Mouse (Mus musculus) hindbrain, embryonic 10.5 days (tissue): Measurements from ENCODE around the gene Zdhhc9. TPM values are rescaled to one million over a fixed set of nuclear protein-coding genes. Genes with fewer than 3 reads are reported as not detected.

Experiments used
- DNase-seq: peaks from one replicate; pipeline ENCODE4 v3.0.0-alpha.2; 2017; ENCODE audit warnings: low spot score
- H3K27ac ChIP-seq: fragments of 300-500 bp; sonication (generic); 2 replicates; pipeline ENCODE4 v1.5.1; 2016; ENCODE audit warnings: mild to moderate bottlenecking, moderate library complexity
- H3K27me3 ChIP-seq: fragments of 300-500 bp; sonication (generic); 2 replicates; pipeline ENCODE4 v1.6.1; 2016; ENCODE audit warnings: mild to moderate bottlenecking; ENCODE audit not compliant: poor library complexity, insufficient read depth, severe bottlenecking
- H3K36me3 ChIP-seq: fragments of 300-500 bp; sonication (generic); 2 replicates; pipeline ENCODE4 v1.6.1; 2016; ENCODE audit warnings: mild to moderate bottlenecking, moderate library complexity
- H3K4me1 ChIP-seq: fragments of 300-500 bp; sonication (generic); replicated peaks from 2 replicates; pipeline ENCODE4 v1.6.1; 2016; ENCODE audit warnings: mild to moderate bottlenecking
- H3K4me3 ChIP-seq: fragments of 300-500 bp; sonication (generic); 2 replicates; pipeline ENCODE4 v1.5.1; 2016; ENCODE audit warnings: mild to moderate bottlenecking, moderate library complexity
- H3K9me3 ChIP-seq: fragments of 300-500 bp; sonication (generic); 2 replicates; pipeline ENCODE4 v1.6.1; 2016; ENCODE audit warnings: mild to moderate bottlenecking, moderate library complexity
- WGBS: fragments of 180-500 bp; shearing (Covaris S2); methylation state at CpG from one replicate; pipeline ENCODE4 v1.1.7; 2016; 5-methylcytosine and 5-hydroxymethylcytosine counted together
- polyA plus RNA-seq: library from polyadenylated mRNA; unstranded; fragments of >200 nt; fragmentation: Nextera tagmentation; extraction: Ambion mirVana; gene quantifications from 2 replicates; pipeline ENCODE4 v1.2.1, GENCODE M21; 2016

Zdhhc9 gene
- polyA plus RNA-seq, 1 experiment from 2014 or later = 3.9 TPM

DNA sequence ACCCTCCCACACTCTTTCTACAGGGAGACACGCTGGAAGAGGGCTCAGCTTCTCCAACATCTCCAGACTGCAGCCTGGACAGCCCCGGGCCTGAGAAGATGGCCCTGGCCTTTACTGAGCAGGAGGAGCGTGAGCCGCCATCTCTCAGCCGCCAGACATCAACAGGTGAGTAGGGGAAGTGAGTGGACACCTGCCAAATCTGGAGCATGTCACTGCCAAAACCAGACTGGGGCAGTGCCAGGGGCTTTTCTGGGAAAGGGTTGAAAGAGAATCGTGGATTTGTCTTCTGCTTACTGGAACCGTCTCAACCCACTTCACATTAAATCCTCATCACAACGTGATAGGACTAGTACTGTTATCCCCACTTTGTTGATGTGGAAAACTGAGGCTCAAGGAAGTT is 51.3 kb downstream of the Zdhhc9 start:
- H3K9me3 ChIP-seq = no peaks in the 10 kb centered on the region
- H3K4me1 ChIP-seq = no peaks in the 10 kb centered on the region
- no peaks in the 10 kb centered on the region for H3K36me3 ChIP-seq
- no peak for DNase-seq
- H3K27me3 ChIP-seq = 0 out of 2 replicates have a peak, but pooled peaks cover 2% of the 10 kb centered on the region
- H3K27ac ChIP-seq = no peak overlapping the region
- 92% methylated on average over 8 of the region's 8 CpGs for WGBS
- no peak overlapping the region for H3K4me3 ChIP-seq

DNA sequence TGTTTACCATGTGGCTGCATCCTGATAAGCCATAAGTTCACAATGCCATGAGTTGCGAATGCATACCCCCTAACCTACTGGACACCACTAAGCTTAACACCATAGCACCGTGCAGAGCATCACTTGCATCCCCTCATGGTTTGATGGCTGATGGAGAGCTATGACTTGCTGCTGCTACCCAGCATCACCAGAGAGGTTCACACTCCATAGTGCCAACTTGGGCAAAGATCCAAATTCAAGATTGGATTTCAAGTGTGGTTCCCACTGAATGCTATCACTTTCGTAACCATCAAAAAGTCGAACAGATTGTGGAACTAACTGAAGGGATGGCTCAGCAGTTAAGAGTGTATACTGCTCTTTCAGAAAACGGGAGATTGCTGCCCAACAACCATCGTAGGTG is 53.2 kb downstream of the Zdhhc9 start:
- no peak for DNase-seq
- WGBS = 88% methylated on average over 6 of the region's 6 CpGs
- no peaks in the 10 kb centered on the region for H3K9me3 ChIP-seq
- H3K27me3 ChIP-seq = 0 out of 2 replicates have a peak, but pooled peaks cover 2% of the 10 kb centered on the region
- no peaks in the 10 kb centered on the region for H3K36me3 ChIP-seq
- H3K4me1 ChIP-seq = no peaks in the 10 kb centered on the region
- H3K4me3 ChIP-seq = no peak overlapping the region
- H3K27ac ChIP-seq = no peak overlapping the region

DNA sequence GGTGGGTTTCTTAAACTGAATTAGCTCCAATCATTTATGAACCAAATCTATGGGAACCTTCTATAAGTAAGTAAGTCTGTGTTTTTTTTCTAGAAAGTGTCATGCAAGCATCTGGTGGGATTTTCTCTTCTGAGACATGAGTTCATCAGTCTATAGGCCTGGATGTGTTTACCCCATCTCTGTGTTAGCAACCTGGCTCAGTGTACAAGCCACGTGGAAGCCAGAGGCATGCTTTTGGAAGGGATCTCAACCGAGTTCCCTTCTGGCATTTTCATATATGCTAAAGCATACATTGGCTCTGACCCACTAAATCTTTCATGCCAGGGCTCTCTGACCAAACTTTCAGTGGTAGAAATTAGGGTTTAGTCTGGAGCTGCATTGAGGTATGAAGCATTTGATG is 54.7 kb downstream of the Zdhhc9 start:
- H3K27ac ChIP-seq = no peak overlapping the region
- H3K27me3 ChIP-seq = 0 out of 2 replicates have a peak, but pooled peaks cover 2% of the 10 kb centered on the region
- no peaks in the 10 kb centered on the region for H3K9me3 ChIP-seq
- H3K36me3 ChIP-seq = no peaks in the 10 kb centered on the region
- WGBS = 76% methylated on average over 2 of the region's 2 CpGs
- H3K4me3 ChIP-seq = no peak overlapping the region
- H3K4me1 ChIP-seq = no peaks in the 10 kb centered on the region
- no peak for DNase-seq

DNA sequence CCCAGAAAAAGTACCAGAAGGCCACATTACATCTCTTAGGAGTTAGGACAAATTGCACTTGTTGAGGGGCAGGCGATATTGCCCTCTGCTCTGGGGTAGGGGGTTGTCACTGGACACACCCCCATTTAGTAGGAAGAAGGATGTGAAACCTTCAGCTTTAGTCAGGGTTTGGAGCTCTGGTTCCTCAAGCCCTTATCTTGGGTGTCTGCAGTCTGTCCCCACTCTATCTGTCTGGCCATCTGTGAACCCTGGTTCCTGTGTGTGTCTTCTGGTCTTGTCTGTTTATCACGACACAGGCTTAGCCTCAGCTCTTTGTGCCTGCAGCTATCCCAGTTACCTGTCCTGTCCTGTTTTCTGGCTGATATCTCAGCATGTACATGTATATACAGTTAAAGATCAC is 55.3 kb downstream of the Zdhhc9 start:
- no peak for DNase-seq
- H3K36me3 ChIP-seq = no peaks in the 10 kb centered on the region
- H3K4me3 ChIP-seq = no peak overlapping the region
- no peaks in the 10 kb centered on the region for H3K9me3 ChIP-seq
- no peaks in the 10 kb centered on the region for H3K4me1 ChIP-seq
- 80% methylated on average over 2 of the region's 2 CpGs for WGBS
- 0 out of 2 replicates have a peak, but pooled peaks cover 2% of the 10 kb centered on the region for H3K27me3 ChIP-seq
- no peak overlapping the region for H3K27ac ChIP-seq

DNA sequence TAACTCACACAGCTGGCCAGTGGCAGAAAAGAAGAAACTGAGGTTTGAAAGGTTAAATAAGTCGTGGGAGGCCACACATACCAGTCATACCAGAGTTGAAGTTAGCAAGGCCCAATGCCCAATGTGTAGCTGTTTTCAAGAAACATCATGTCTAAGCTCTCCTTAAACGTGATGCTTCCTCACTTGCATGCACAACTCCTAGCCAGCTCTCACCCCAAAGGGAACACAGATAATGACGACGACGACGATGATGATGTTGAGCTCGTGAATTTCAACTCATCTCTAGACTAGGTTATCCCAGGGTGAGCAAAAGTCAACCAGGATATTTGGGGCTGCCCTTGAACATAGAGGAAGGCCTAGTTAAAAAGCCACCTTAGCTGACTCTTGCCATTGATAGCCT is 56.6 kb downstream of the Zdhhc9 start:
- H3K9me3 ChIP-seq = no peaks in the 10 kb centered on the region
- 78% methylated on average over 7 of the region's 7 CpGs for WGBS
- no peak for DNase-seq
- no peaks in the 10 kb centered on the region for H3K4me1 ChIP-seq
- no peak overlapping the region for H3K4me3 ChIP-seq
- H3K27me3 ChIP-seq = 0 out of 2 replicates have a peak, but pooled peaks cover 2% of the 10 kb centered on the region
- no peaks in the 10 kb centered on the region for H3K36me3 ChIP-seq
- no peak overlapping the region for H3K27ac ChIP-seq

DNA sequence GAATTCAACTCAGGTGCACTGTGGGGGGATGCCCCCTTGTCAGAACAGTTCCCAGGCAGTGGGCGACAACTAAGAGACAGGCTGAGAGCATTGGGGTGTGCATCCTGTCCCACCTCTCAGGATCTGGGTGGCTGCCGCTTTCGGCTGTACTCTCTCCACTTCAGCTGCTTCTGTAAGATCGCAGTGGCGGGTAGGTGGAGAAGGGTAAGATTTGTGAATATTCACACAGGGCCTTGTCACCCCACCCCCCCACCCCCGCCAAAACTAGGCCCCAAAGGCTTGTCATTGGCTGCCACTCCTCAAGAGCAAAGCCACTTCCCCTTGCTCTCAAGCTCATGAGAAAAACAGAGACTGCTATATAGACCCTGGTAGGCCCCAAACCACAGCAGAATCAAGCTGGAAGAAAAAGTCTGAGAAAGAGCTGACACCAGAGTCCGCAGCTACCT is 60.9 kb downstream of the Zdhhc9 start:
- DNase-seq = no peak
- no peaks in the 10 kb centered on the region for H3K27me3 ChIP-seq
- WGBS = 85% methylated on average over 7 of the region's 7 CpGs

DNA sequence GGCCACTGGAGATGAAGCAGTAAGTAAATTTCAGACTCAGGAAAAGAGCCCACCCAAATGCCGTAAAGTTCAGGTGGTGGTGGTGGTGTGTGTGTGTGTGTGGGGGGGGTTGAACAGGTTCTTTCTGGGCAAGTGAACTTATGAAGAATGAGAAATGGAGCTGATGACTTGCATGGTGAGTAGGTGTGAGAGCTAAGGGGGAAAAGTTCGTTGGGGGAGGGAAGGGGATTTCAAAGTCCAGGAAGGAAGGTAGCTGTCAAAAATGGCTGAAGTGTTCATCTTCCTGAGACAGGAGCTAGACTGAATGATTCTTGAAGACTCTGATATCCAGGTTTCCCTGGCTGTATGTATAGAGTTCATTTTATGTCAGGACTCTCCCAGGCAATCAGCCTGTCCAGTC is 61.5 kb downstream of the Zdhhc9 start:
- Histone ChIP-seq H3K9me3 (no peaks in the 10 kb centered on the region), H3K4me1 (peaks cover 4% of the 10 kb centered on the region; the same call in 1 of the 2 replicates), H3K27ac (no peak overlapping the region), H3K4me3 (no peak overlapping the region), H3K27me3 (no peaks in the 10 kb centered on the region), H3K36me3 (no peaks in the 10 kb centered on the region)
- 87% methylated on average over 2 of the region's 2 CpGs for WGBS
- DNase-seq = no peak

More for the DNA sequence above, 60.9 kb downstream of the Zdhhc9 start:
- Histone ChIP-seq H3K9me3 (no peaks in the 10 kb centered on the region), H3K4me3 (no peak overlapping the region), H3K36me3 (no peaks in the 10 kb centered on the region), H3K27ac (no peak overlapping the region), H3K4me1 (peaks cover 4% of the 10 kb centered on the region; the same call in 1 of the 2 replicates)

DNA sequence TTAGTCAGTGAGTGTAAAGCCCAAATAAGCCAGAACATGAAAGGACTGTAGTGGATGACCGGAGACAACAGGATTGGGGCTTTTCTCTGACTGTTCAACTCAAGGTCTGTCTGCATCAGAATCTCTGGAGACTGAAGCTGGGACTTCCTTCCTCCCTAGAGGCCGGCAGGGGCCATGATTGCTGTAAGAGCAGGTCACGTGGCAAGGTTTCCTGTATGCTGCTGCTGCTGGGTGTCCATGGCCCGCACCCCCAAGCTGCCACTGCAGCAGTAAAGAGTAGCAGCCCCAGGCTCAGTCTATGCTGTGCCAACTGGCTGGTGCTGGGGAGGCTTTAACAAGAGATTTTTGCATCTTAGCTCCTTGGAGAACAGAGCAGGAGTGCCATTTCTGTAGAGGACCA is 62.4 kb downstream of the Zdhhc9 start, which contains the start of gene Sash3:
Gene Sash3, plus strand, starts transcription at position 175 of the 400 bp plus-strand sequence.
- Histone ChIP-seq H3K9me3 (no peaks in the 10 kb centered on the region), H3K4me1 (peaks cover 4% of the 10 kb centered on the region; the same call in 1 of the 2 replicates), H3K36me3 (no peaks in the 10 kb centered on the region), H3K4me3 (no peak within 1 kb of the TSS), H3K27ac (no peak within 1 kb of the TSS), H3K27me3 (no peaks in the 10 kb centered on the region)
- 88% methylated on average over 4 of the region's 4 CpGs for WGBS
- DNase-seq = no peak

DNA sequence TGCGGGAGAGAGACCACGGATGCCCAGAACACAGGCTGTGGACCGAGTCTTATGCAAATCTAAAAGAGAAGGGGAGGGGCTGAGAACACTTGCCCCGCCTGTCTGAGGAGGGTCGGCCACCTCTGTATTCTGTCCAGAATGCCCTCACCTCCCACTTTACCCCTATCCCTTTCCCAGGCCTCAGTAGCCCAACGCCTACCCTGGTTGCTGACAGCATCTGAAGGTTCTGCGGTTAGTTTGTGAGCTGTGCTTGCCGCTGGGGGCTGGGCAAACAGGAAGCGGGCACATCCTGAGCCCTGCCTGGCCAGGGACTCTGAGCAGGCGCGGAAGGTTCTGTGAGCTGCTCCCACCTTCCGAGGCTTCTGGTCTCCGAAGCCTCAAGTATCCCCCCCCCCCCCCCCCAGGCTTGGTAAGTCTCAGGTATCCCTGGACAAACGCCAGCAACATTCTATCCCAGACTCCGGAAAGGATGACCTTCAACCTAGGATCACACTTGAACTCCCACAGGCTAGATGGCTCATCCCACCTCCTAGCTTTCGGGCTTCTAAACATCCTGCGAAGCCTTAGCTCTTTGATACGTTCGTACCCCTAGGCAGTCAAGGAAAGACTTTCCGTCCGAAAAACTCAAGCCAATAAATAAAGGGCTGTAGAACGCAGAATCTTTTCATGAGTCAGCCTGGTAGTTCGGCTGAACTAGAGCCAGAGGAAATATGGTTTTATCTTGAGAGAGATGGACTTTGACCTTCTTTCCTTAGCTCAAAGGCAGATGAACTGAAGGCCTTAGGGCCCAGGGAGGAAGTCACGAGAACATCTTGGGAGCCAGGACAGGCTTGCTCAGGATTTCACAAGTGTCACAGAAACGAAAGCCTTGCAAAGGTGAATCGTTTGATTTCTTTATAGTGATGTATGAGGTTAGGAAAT is 65.0 kb downstream of the Zdhhc9 start:
- peak overlapping the region; percentile 53; the same call in 1 of the 2 replicates for H3K27ac ChIP-seq
- 61% methylated on average over 26 of the region's 26 CpGs for WGBS
- peak overlapping the region; percentile 33 for H3K4me3 ChIP-seq
- no peaks in the 10 kb centered on the region for H3K36me3 ChIP-seq
- peaks cover 15% of the 10 kb centered on the region for H3K4me1 ChIP-seq
- H3K27me3 ChIP-seq = no peaks in the 10 kb centered on the region
- DNase-seq = no peak
- no peaks in the 10 kb centered on the region for H3K9me3 ChIP-seq

DNA sequence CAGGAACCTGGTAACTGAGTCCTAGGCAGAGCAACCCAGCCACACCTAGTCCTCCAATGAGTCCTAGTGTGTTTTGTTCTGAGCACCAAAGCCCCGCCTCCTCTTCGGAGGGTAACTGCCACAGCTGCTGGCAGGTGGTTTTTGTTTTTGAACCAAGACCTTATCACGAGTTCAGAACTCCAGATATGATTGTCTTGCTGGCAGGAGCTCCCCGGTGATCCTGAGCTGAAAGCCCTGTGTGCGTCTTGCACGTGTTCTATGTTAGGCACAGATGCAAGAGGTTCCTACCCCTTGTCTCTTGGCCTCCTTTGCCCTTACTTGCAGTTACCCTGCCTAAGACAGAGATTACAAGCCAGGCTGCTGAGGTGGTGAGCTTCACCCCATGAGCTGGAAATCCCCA is 67.2 kb downstream of the Zdhhc9 start:
- Histone ChIP-seq H3K36me3 (no peaks in the 10 kb centered on the region), H3K4me3 (no peak overlapping the region), H3K9me3 (no peaks in the 10 kb centered on the region), H3K27ac (no peak overlapping the region), H3K4me1 (peaks cover 19% of the 10 kb centered on the region), H3K27me3 (no peaks in the 10 kb centered on the region; the same call in 1 of the 2 replicates)
- DNase-seq = no peak
- WGBS = 74% methylated on average over 6 of the region's 6 CpGs

DNA sequence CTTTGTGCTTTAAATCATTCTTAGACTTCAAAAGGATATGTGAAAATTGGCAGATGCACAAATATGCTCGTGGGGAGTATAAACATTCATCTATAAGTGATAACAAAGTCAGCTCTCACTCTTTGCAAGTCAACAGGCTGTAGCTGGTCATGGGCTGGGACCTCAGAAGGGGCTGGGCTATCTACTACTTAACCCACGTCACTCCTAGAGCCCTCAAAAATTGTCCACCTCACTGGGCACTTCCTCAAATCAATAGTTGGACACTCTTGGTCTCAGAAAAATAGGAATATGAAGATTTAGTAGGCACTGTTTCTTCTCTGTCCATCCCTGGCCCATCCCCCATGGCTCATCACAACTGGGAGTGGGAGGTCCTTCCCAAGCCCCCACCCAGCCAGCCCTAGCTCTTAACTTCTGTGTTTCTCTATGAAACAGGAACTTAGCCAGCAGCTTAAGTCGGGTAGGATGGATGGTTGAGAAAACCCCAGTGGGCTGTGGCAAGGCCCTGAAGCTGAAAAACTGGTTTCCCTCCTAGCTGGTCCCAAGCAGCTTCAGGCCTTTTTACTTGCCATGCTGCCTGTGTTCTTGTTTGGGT is 68.3 kb downstream of the Zdhhc9 start:
- DNase-seq = no peak
- Histone ChIP-seq H3K4me1 (peaks cover 19% of the 10 kb centered on the region), H3K4me3 (no peak overlapping the region), H3K36me3 (no peaks in the 10 kb centered on the region), H3K9me3 (no peaks in the 10 kb centered on the region), H3K27me3 (no peaks in the 10 kb centered on the region; the same call in 1 of the 2 replicates), H3K27ac (no peak overlapping the region)
- 69% methylated on average over 3 of the region's 3 CpGs for WGBS

DNA sequence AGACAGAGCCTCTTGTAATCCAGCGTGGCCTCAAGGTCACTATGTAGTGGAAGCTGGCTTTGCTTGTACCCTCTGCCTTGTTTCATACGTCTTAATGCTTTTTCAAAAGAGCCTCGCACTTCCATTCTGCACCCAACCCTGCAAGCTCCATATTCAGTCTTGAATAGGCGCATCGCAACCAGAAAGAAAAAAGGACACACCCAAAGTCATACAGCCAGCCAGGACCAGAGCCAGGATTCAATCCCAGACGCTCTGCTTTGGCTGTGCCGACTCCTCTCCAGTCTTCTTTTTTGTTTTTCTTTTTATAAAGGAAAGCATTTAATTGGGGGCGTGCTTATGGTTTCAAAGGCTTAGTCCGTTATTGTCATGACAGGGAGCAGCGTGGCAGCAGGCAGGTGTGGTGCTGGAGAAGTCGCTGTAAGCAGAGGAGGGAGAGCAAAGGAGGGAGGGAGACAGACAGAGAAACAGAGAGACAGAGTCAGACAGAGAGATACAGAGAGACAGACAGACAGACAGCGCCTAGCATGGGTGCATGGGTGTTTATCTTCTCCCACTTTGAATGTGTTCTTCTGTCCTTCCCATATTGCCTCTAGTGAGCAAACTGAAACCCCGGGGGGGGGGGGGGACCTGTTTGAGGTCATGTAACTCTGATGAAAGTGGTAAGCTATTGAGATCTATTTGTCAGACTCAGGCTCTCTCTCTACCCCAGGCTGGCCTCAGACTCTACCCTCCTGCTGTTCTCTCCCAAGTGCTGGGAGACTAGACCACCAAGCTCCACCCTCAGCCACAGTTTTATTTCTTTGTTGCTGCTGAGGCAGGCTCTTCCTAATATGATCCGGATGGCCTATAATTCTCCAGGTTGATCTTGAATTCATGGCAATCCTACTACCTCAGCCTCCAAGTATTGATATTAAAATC is 69.1 kb downstream of the Zdhhc9 start:
- H3K4me1 ChIP-seq = peaks cover 19% of the 10 kb centered on the region
- H3K4me3 ChIP-seq = no peak overlapping the region; the same call in 1 of the 2 replicates
- no peaks in the 10 kb centered on the region; the same call in 1 of the 2 replicates for H3K27me3 ChIP-seq
- no peak for DNase-seq
- 0 out of 2 replicates have a peak overlapping the region, but pooled peaks have one; percentile 23 for H3K27ac ChIP-seq
- no peaks in the 10 kb centered on the region for H3K36me3 ChIP-seq
- 38% methylated on average over 14 of the region's 14 CpGs for WGBS
- H3K9me3 ChIP-seq = no peaks in the 10 kb centered on the region
